Mouse (Mus musculus): ENCODE measurements around the gene Abhd6.

DNA sequence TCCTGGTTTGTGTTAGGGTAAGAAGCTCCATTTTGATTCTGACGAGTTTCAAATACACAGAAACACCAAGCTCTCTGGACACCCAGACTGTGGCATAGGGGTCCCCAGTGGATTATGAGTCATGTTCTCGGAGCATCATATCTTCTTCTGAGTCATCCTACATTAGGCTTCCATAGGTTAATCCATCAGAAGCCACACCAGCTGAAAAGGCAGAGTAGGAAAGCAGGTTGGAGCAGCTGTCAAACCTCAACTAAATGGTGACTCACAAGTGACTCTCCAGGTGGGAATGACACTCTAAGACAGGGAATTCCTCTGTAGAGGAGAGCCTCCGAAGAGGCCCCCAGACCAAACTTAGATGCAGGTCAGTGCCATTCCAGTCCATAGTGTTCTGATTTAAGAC is 3.7 kb upstream of the Abhd6 start:
- no peak for TF ChIP-seq CTCF (IDR thresholded peaks at IDR 0.05; ENCODE audit: low read depth, low read length)
- TF ChIP-seq TAL1 (conservative IDR thresholded peaks at IDR 0.05; ENCODE audit: low read depth, low read length) = no peak
- TF ChIP-seq GATA1 (IDR thresholded peaks at IDR 0.05; ENCODE audit: borderline replicate concordance, low read length) = no peak
- no peak for TF ChIP-seq GATA2 (IDR thresholded peaks at IDR 0.05; ENCODE audit: borderline replicate concordance, low read depth, low read length)
